Mouse (Mus musculus) forebrain, embryonic 10.5 days (tissue): ENCODE measurements around the gene Eif3l. TPM values are rescaled to one million over a fixed set of nuclear protein-coding genes. Genes with fewer than 3 reads are reported as not detected.

ENCODE experiments used
- DNase-seq: peaks from one replicate; pipeline ENCODE4 v3.0.0-alpha.2; 2017; ENCODE audit warnings: low spot score; ENCODE audit errors: extremely low spot score
- H3K27ac ChIP-seq: fragments of 300-500 bp; sonication (generic); 2 replicates; pipeline ENCODE4 v1.5.1; 2016; ENCODE audit warnings: mild to moderate bottlenecking
- H3K27me3 ChIP-seq: fragments of 300-500 bp; sonication (generic); 2 replicates; pipeline ENCODE4 v1.6.1; 2016; ENCODE audit warnings: mild to moderate bottlenecking; ENCODE audit not compliant: poor library complexity, severe bottlenecking
- H3K36me3 ChIP-seq: fragments of 300-500 bp; sonication (generic); replicated peaks from 2 replicates; pipeline ENCODE4 v1.6.1; 2016; ENCODE audit warnings: mild to moderate bottlenecking, moderate library complexity
- H3K4me1 ChIP-seq: fragments of 300-500 bp; sonication (generic); 2 replicates; pipeline ENCODE4 v1.6.1; 2016
- H3K4me3 ChIP-seq: fragments of 300-500 bp; sonication (generic); 2 replicates; pipeline ENCODE4 v1.5.1; 2016; ENCODE audit warnings: mild to moderate bottlenecking, moderate library complexity
- H3K9me3 ChIP-seq: fragments of 300-500 bp; sonication (generic); 2 replicates; pipeline ENCODE4 v1.6.1; 2016; ENCODE audit warnings: mild to moderate bottlenecking, moderate library complexity
- WGBS: fragments of 180-500 bp; shearing (Covaris S2); methylation state at CpG from one replicate; pipeline ENCODE4 v1.1.7; 2016; 5-methylcytosine and 5-hydroxymethylcytosine counted together
- polyA plus RNA-seq: library from polyadenylated mRNA; unstranded; fragments of >200 nt; fragmentation: Nextera tagmentation; extraction: Ambion mirVana; gene quantifications from 2 replicates; pipeline ENCODE4 v1.2.1, GENCODE M21; 2016

Gene Eif3l
- polyA plus RNA-seq, 1 experiment from 2014 or later: 283 TPM

DNA sequence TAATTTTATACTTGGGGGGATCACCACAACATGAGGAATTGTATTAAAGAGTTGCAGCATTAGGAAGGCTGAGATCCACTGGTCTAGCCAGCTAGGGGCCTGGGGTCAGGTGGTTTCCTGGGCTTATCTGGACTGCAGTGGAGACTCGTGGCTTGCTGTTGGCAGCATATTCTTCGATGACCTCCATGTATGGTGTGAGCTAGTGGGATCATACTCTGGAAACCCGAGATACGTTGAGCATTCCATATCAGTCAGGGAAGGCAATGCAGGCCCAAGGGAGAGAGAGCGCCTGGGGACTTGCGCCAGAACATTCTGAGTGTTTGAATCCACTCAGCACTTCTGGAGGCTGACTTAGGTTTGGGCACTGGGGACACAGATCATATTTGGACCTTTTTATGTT lies 48.8 kb downstream of the Eif3l start:
- no peak overlapping the region for H3K27ac ChIP-seq
- no peaks in the 10 kb centered on the region for H3K4me1 ChIP-seq
- no peak for DNase-seq
- H3K36me3 ChIP-seq: peaks cover 75% of the 10 kb centered on the region
- WGBS: 84% methylated on average over 6 of the region's 6 CpGs
- H3K4me3 ChIP-seq: no peak overlapping the region
- H3K9me3 ChIP-seq: peaks cover 5% of the 10 kb centered on the region; the same call in 1 of the 2 replicates
- H3K27me3 ChIP-seq: no peaks in the 10 kb centered on the region

DNA sequence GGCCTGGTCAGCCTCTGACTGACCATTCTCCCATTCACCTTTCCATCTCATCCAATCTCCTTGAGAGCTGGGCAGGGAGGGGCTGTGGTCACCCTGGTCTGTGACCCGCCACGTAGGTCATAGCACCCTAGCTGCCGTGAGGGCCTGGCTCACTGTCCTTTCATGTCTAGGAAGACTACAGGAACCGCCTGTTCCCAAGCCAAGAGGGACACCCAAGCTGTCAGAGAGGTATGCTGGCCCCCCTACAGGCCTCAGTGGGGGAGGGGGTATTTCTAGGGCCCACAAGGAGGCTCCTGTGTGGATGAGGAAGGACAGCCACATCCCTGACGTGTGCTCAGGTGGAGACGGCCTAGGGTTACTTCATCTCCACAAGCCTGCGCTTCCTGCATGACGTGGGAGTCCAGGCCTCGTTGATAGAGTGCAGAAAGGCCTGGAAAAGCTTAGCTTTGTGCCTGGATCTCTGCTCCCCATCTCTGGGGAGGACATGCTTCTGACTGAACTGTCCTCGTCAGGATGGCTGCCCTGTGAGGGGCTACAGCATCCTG lies 49.4 kb downstream of the Eif3l start:
- H3K27me3 ChIP-seq: no peaks in the 10 kb centered on the region
- WGBS: 88% methylated on average over 10 of the region's 10 CpGs
- H3K4me3 ChIP-seq: no peak overlapping the region
- no peak for DNase-seq
- H3K9me3 ChIP-seq: peaks cover 5% of the 10 kb centered on the region; the same call in 1 of the 2 replicates
- no peaks in the 10 kb centered on the region for H3K4me1 ChIP-seq
- peaks cover 70% of the 10 kb centered on the region for H3K36me3 ChIP-seq
- H3K27ac ChIP-seq: no peak overlapping the region

DNA sequence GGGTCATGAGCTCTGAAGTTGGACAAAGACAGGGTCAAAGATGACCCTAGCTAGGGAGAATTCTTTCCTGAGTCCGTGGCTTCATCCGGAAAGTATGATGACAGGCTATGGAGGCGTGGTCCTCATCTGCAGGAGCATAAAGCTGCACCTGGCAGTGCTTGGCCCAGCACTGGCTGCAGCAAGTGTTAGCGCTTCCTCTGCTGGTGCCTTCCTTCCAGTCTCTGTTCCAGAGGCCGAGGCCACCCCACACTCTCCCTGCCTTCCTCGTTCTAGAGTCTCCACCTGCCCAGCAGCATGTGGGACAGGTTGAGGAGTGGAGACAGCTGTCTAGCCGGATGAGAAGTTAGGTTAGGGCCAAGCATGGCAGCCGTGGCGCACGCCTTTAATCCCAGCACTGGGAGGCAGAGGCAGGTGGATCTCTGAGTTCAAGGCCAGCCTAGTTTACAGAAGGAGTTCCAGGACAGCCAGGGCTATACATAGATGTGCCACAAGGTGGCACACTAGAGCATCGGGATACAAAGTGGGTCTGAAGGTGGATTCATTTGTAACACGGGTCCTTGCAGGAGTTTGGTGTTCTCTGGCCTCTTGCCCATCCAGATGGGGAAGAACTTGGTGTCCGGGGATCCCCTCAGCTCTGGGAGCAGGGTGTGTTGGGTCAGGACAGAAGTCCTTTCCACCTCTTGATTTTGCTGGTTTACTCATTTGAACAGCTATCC lies 51.4 kb downstream of the Eif3l start:
- peaks cover 81% of the 10 kb centered on the region for H3K36me3 ChIP-seq
- no peaks in the 10 kb centered on the region for H3K27me3 ChIP-seq
- no peak overlapping the region for H3K4me3 ChIP-seq
- DNase-seq: peak; percentile 42
- no peaks in the 10 kb centered on the region for H3K4me1 ChIP-seq
- H3K9me3 ChIP-seq: peaks cover 5% of the 10 kb centered on the region; the same call in 1 of the 2 replicates
- 88% methylated on average over 13 of the region's 13 CpGs for WGBS
- H3K27ac ChIP-seq: no peak overlapping the region

GRCm38 (mm10) chr15:79127101-79127500 lies 52.1 kb downstream of the Eif3l start:
- Histone ChIP-seq H3K36me3 (peaks cover 88% of the 10 kb centered on the region), H3K4me1 (no peaks in the 10 kb centered on the region), H3K27me3 (no peaks in the 10 kb centered on the region), H3K4me3 (no peak overlapping the region), H3K27ac (no peak overlapping the region), H3K9me3 (peaks cover 5% of the 10 kb centered on the region; the same call in 1 of the 2 replicates)
- no peak for DNase-seq
- 94% methylated on average over 12 of the region's 12 CpGs for WGBS

GRCm38 (mm10) chr15:79128208-79128607 lies 53.2 kb downstream of the Eif3l start:
- Histone ChIP-seq H3K4me1 (no peaks in the 10 kb centered on the region), H3K9me3 (peaks cover 5% of the 10 kb centered on the region; the same call in 1 of the 2 replicates), H3K4me3 (no peak overlapping the region), H3K36me3 (peaks cover 91% of the 10 kb centered on the region), H3K27me3 (no peaks in the 10 kb centered on the region), H3K27ac (no peak overlapping the region)
- no peak for DNase-seq
- WGBS: 93% methylated on average over 5 of the region's 5 CpGs

DNA sequence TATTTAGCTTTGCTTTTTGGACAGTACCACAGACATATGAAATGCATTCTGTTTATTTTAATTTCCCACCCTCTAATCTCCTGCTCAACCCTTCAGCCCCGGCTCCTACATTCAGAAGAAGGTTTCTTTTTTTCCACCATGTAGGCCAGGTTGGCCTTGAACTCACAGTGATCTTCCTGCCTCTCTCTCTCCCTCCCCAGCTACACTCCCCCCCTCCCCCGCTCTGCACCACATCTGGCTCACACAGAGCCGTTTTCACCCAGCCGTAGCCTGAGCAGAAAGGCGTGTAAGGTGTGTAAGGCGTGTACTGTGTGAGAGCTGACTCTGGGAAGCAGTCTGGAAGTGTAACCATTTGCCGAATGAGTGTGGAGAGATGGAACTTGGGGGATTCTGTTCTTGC lies 54.3 kb downstream of the Eif3l start:
- peaks cover 5% of the 10 kb centered on the region; the same call in 1 of the 2 replicates for H3K9me3 ChIP-seq
- H3K27ac ChIP-seq: no peak overlapping the region
- 91% methylated on average over 7 of the region's 7 CpGs for WGBS
- peaks cover 93% of the 10 kb centered on the region for H3K36me3 ChIP-seq
- H3K4me3 ChIP-seq: no peak overlapping the region
- H3K4me1 ChIP-seq: no peaks in the 10 kb centered on the region
- no peak for DNase-seq
- H3K27me3 ChIP-seq: no peaks in the 10 kb centered on the region

DNA sequence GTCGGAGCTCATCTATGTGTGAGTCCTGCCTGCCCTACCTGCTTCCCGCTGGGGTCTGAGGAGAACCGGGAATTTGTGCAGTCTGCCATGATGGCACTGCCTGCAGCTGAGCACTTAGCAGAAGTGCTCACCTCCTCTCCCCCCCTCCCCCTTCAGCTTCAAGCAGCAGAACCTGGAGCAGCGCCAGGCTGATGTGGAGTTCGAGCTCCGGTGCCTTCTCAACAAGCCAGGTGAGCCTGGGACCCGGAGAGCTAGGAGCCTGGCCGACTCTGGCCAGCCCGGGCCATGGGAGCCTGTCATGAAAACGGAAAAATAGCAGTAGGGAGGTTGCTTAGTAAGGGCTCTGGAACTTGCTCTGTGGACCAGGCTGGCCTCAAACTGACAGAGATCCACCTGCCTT lies 55.8 kb downstream of the Eif3l start:
- WGBS: 89% methylated on average over 10 of the region's 10 CpGs
- Histone ChIP-seq H3K9me3 (peaks cover 5% of the 10 kb centered on the region; the same call in 1 of the 2 replicates), H3K36me3 (peaks cover 79% of the 10 kb centered on the region), H3K4me1 (peaks cover 4% of the 10 kb centered on the region), H3K27ac (no peak overlapping the region), H3K27me3 (no peaks in the 10 kb centered on the region), H3K4me3 (no peak overlapping the region)
- DNase-seq: no peak

GRCm38 (mm10) chr15:79131442-79131841 lies 56.5 kb downstream of the Eif3l start:
- 81% methylated on average over 7 of the region's 7 CpGs for WGBS
- Histone ChIP-seq H3K36me3 (peaks cover 73% of the 10 kb centered on the region), H3K9me3 (peaks cover 5% of the 10 kb centered on the region; the same call in 1 of the 2 replicates), H3K27ac (no peak overlapping the region), H3K4me1 (peaks cover 10% of the 10 kb centered on the region), H3K4me3 (no peak overlapping the region), H3K27me3 (no peaks in the 10 kb centered on the region)
- DNase-seq: no peak

GRCm38 (mm10) chr15:79133191-79133661 lies 58.2 kb downstream of the Eif3l start:
- Histone ChIP-seq H3K4me3 (no peak overlapping the region), H3K4me1 (peaks cover 10% of the 10 kb centered on the region), H3K36me3 (peaks cover 55% of the 10 kb centered on the region), H3K27ac (no peak overlapping the region), H3K27me3 (no peaks in the 10 kb centered on the region), H3K9me3 (peaks cover 2% of the 10 kb centered on the region; the same call in 1 of the 2 replicates)
- WGBS: 91% methylated on average over 6 of the region's 6 CpGs
- DNase-seq: no peak

DNA sequence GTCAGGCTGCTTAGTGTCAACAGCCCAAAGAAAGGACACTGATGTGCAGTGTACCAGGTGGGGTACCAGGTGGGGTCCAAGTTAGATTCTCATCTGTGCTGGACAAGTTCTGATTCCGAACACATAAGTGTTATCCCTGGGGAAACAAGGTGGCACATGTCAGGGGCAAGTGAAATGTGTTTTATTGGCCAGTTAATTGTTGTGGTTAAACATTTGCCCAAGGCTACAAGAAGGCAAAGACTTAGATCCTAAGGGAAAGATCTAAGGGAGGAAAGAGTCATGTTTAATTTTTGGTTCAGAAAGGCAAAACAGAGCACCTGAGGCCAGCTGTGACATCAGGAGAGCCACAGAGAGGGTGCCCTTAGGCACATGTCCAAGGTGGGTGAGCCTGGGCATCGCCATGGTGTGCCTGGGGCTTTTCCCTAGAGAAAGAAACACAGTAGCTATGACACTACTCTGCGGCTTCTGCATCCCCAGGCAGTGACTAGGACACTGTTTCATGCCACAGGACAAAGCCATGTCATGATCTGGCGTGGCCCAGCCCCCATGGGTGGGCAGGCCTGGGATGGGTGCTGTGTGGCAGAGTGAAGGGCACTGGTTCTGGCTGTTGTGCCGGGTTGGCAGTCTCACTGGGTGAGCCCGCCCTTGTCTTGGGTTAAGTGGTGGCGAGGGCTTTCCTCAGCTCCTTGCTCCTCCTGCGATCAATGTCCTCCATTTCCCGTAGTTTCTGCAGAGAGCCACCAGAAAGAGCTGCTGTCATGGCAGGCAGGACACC lies 59.7 kb downstream of the Eif3l start:
- Histone ChIP-seq H3K36me3 (peaks cover 45% of the 10 kb centered on the region), H3K4me3 (no peak overlapping the region), H3K27me3 (no peaks in the 10 kb centered on the region), H3K27ac (no peak overlapping the region), H3K9me3 (no peaks in the 10 kb centered on the region), H3K4me1 (peaks cover 10% of the 10 kb centered on the region)
- WGBS: 89% methylated on average over 9 of the region's 9 CpGs
- DNase-seq: no peak

- H3K36me3 ChIP-seq: peaks cover 39% of the 10 kb centered on the region
- no peak for DNase-seq
- no peaks in the 10 kb centered on the region for H3K9me3 ChIP-seq
- peaks cover 11% of the 10 kb centered on the region for H3K4me1 ChIP-seq
- WGBS: 85% methylated on average over 9 of the region's 9 CpGs
- no peak overlapping the region for H3K27ac ChIP-seq
- no peak overlapping the region for H3K4me3 ChIP-seq
- H3K27me3 ChIP-seq: no peaks in the 10 kb centered on the region
Observed at GRCm38 (mm10) chr15:79135332-79135731, 60.4 kb downstream of the Eif3l start.

GRCm38 (mm10) chr15:79135783-79136575 lies 61.0 kb downstream of the Eif3l start:
- 72% methylated on average over 11 of the region's 11 CpGs for WGBS
- no peak for DNase-seq
- Histone ChIP-seq H3K4me3 (no peak overlapping the region), H3K4me1 (peaks cover 17% of the 10 kb centered on the region), H3K9me3 (no peaks in the 10 kb centered on the region), H3K27ac (no peak overlapping the region), H3K27me3 (no peaks in the 10 kb centered on the region), H3K36me3 (peaks cover 32% of the 10 kb centered on the region)
